ENCODE assay signal across 9 mouse cellular contexts in the genomic region with DNA sequence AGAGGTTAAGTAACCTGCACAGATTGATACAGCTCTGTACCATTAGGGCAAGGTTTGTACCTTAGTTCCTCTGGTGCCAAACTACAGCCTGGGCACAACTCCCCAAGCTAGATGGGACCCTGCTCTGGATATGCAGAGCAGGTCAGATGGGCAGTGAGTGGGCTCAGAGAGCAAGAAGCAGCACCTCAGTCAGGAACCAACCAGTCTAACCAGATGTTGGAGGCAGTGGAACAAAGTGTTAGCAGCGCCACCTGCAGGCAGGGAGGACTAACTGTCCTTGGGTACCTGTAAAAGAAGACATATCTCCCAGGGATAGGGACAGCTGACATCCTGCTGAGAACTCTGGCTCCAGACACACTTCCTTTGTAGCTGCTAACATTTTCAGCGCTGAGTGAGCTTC.
DNase-seq lines count a peak whose midpoint lies in the region; ATAC-seq lines count a peak whose summit lies in the region.
"Had no signal": no experiment of that assay in that cellular context is flagged by ENCODE, and none has a peak within 500 bp of the region (broad histone marks: within the 10 kb centered on the region; RNA-seq: fewer than 3 reads in every experiment).

No protein-coding gene starts in this region.

- DNase-seq in hindbrain, embryonic 11.5 days (ENCODE audit: low spot score), result peak; percentile 61
- peak; percentile 95 for DNase-seq in ES-CJ7 (ENCODE audit: low read depth, low spot score)
- peak; percentile 54 to 83 for DNase-seq in spleen, postnatal 10 days (ENCODE audit: low spot score in 2 of 2)
- DNase-seq in ovary, postnatal 36 days (ENCODE audit: low spot score), result no peak
- no peak for DNase-seq in layer of hippocampus, adult 9-10 months (ENCODE audit: low spot score)

- H3K9me3 ChIP-seq in hindbrain, embryonic 11.5 days (ENCODE audit: control insufficient read depth, low read length), result no peaks in the 10 kb centered on the region
- no peaks in the 10 kb centered on the region for H3K9me3 ChIP-seq in hindbrain, embryonic 12.5 days (replicated peaks)
- H3K9me3 ChIP-seq: limb, embryonic 15.5 days had no signal

- H3K27me3 ChIP-seq in hindbrain, embryonic 11.5 days (ENCODE audit: control insufficient read depth, insufficient read depth, low read length), result no peaks in the 10 kb centered on the region; the same call in 1 of the 2 replicates
- no peaks in the 10 kb centered on the region for H3K27me3 ChIP-seq in hindbrain, embryonic 12.5 days

- H3K9ac ChIP-seq in hindbrain, embryonic 11.5 days (ENCODE audit: low read depth, low read length), result no peak overlapping the region
- H3K9ac ChIP-seq in hindbrain, embryonic 12.5 days, result no peak overlapping the region
- H3K9ac ChIP-seq: limb, embryonic 15.5 days had no signal

- no peak overlapping the region for H3K4me2 ChIP-seq in hindbrain, embryonic 11.5 days (replicated peaks; ENCODE audit: low read depth, low read length)
- H3K4me2 ChIP-seq in hindbrain, embryonic 12.5 days (replicated peaks), result no peak overlapping the region
- H3K4me2 ChIP-seq: limb, embryonic 15.5 days had no signal

- H3K27ac ChIP-seq in hindbrain, embryonic 11.5 days (ENCODE audit: low read depth, low read length), result no peak overlapping the region
- H3K27ac ChIP-seq in hindbrain, embryonic 12.5 days, result no peak overlapping the region
- H3K27ac ChIP-seq: limb, embryonic 15.5 days had no signal

- H3K36me3 ChIP-seq in hindbrain, embryonic 11.5 days (ENCODE audit: control insufficient read depth, insufficient read depth, low read length), result no peaks in the 10 kb centered on the region
- no peaks in the 10 kb centered on the region for H3K36me3 ChIP-seq in hindbrain, embryonic 12.5 days
- H3K36me3 ChIP-seq: limb, embryonic 15.5 days had no signal

- no peak overlapping the region for H3K4me3 ChIP-seq in hindbrain, embryonic 11.5 days (ENCODE audit: low read depth, low read length)
- H3K4me3 ChIP-seq in hindbrain, embryonic 12.5 days, result no peak overlapping the region
- H3K4me3 ChIP-seq: limb, embryonic 15.5 days had no signal

- H3K4me1 ChIP-seq in hindbrain, embryonic 11.5 days (replicated peaks; ENCODE audit: control insufficient read depth, insufficient read depth, low read length), result no peaks in the 10 kb centered on the region; the same call in 1 of the 2 replicates
- H3K4me1 ChIP-seq in hindbrain, embryonic 12.5 days, result peaks cover 19% of the 10 kb centered on the region

- 17% methylated on average over 2 of the region's 2 CpGs for WGBS in hindbrain, embryonic 11.5 days
- WGBS in hindbrain, embryonic 12.5 days, result 24% methylated on average over 2 of the region's 2 CpGs

- ATAC-seq in hindbrain, embryonic 11.5 days (ENCODE audit: low FRiP score), result no peak
- no peak for ATAC-seq in hindbrain, embryonic 12.5 days (ENCODE audit: low FRiP score)
- 0 out of 2 replicates have a peak, but pooled peaks have one; percentile 40 for ATAC-seq in erythroblast, adult 5-6 weeks (replicated peaks; ENCODE audit: low FRiP score, poor library complexity, severe bottlenecking)
- no peak for ATAC-seq in frontal cortex, adult (ENCODE audit: low TSS enrichment)

Comparison
In these comparisons a context has a peak if more than half of its experiments do, and no peak if none do; other contexts are left out.
1. DNase-seq: peak in hindbrain, embryonic 11.5 days (single experiment), ES-CJ7 (single experiment) and spleen, postnatal 10 days (2 of 2); none in ovary, postnatal 36 days (single experiment) and layer of hippocampus, adult 9-10 months (single experiment).